Mouse (Mus musculus) frontal cortex, postnatal 25 days (tissue): Measurements from ENCODE around the gene Gm20696.

ENCODE experiments used
- DNase-seq, 2 experiments: peaks; one replicate each; pipeline ENCODE4 v3.0.0; 2022; ENCODE audit warnings: low spot score in 2 of 2

Gm20696 gene

DNA sequence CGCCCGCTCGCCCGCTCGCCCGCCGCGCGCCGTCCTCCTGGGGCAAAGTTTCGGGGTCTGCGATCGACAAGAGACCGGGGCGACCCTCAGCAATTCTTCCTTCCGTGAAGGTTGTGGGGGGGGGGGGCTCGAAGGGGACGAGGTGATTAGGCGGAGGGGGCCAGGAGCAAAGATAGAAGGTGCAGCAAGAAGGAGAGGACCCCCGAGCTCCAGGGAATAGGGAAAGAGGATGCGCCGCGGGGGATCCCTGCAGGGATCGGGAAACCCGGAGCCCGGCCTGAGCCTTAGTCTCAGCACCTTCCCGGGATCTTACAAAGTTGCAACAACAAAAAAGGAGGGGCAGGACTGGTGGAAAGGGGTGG, 145.9 kb downstream of the Gm20696 start:
- DNase-seq: no peak

DNA sequence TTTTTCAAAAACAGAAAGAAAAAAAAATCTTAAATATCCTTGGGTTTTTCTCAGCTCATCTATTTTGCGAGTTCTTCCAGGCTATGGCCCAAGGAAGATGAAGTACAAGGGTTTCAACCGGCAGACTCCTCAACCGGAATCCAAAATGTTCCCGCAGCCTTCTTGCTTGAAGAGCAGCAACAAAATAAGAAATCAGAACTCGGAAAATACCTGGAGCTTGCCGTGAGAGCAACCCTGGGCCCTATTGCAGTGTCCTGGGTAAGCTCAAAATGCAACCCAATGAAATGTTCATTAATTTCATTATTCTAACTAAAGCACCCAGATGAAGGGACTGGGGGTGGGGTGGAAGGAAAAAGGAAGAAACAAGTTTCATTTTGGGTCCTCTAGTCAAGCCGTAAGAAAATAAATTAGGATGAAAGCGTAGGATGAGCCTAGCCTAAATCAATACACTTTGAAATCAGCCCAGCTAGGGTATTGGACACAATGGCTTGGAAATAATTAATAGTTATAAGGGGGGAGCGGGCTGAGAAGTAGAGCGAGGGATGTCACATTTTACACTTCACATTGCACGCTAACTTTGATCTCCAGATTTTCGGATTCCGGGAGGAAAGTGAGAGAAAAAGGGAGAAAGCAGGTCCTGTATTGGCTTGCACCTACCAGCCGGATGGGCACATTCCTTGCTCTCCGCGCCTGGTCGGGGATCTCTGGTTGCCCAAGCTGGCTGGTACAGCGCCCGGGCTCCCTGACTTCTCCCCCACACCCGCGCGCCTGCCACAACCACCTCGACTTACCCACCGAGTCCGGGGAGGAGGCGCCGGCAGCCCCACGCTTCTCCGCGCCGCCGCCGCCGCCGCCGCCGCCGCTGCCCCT, 146.6 kb downstream of the Gm20696 start:
- no peak for DNase-seq

DNA sequence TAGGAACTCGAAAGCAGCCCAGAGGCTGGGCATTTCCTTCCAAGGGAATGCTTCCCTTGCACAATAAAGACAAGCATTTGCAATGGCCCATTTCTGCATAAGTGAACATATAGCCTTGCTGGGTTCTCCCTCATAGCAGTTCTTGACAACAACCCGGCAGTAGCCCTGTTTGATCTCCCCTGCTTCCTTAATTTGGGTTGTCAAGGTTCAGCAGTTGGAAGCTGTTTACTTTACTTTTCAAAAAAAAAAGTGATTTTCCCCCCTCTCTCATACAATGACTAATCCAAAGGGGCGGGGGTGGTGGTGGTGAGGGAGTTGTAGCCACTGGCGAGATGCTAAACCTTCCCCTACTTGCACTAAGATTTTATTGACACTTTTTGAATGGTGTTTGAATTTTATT, 147.5 kb downstream of the Gm20696 start:
- DNase-seq: no peak

DNA sequence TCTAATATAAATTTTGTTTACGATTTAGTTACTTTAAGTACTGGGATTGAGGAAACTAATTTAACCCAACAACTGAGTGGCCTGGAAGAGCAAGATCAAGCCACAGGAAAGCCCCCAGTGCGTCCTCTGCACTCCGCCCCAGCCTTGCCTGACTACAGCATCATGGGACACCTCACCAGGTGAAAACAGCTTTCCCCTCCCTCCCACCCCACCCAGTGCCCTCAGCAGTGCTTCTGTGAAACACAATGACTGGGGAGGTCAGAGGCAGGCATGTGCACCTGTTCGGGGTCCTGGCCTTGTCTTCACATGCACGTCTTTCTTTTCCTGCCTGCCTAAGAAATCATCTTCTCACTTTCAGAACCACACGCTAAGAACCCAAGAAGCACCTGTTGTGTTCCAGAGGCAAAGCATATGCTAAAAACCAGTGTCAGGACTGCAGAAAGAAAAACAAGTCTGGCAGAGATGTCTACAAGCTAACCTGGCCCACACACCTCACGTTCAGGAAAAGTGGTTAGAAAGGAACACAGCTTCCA, 150.9 kb downstream of the Gm20696 start:
- DNase-seq: no peak

DNA sequence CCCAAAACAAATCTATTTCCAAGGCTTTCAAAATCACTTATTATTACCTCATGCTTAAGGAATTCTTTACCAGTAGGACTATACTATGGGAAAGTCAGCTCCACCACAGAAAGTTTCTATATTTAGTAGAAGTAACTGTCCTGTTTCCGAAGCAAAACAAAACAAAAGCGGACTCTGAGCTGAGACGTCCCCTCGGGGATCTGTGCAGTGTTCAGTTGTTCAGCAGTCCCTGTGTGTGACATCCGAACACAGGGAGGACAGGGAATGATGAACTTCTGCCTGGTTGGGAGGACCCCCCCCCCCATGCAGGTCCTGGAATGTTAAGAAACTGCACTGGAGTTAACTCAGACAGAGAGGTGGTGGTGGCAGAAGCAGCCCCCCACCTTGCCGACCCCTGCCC, 154.7 kb downstream of the Gm20696 start:
- no peak for DNase-seq

DNA sequence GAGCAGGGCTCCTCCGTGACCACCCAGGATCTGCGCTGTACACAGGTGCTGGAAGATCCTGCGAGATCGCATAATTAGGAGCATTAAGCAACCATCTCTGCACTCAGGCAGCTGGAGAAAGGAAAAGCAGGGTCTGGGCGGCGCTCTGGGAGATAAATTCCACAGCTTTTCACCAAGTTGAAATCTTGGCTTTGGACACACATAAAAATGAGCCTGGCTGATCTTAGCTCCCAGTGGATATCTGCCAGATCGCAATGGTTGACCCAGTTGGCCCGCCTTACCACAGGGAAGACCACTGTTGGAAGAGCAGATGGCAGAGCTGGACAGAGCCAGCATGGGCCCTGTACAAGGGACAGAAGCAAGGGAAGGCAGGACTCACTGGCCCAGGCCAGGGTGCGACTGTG, 157.4 kb downstream of the Gm20696 start:
- DNase-seq: no peak

DNA sequence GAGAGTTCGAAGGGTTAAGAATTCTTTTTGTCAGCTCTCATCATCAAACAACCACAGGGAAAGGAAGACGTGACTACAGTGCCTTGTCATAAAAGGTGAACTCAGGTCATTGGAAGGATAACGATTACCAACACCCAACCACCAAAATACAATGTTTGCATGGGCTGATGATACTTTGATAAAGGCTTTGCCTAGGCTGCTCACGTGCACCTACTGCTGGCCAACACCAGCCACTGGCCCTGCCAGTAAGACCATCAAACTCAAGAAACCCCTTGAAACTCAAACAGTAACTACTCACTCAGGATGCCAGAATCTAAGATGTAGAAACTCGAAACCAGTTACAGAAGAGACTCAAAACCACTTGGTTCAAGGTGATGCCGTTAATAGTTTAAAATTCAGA, 159.8 kb downstream of the Gm20696 start:
- DNase-seq: no peak

DNA sequence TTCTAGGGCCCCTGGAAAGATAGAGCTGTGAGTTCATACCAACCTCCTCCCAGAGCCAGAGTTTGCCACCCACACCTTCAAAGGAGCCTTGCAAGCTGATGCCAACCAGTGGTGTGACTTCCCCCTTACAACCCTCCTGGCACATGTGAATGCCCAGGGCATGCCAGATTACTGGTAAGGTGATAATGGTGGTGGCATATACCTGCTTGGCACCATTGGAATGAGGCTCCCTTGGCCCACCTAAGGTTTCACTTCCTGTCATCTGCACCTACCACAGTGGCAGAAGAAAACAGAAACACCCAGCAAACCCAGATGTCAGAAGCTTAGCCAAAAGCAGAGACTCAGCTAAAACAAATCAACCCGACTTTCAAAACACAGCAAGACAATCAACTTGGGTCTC, 162.9 kb downstream of the Gm20696 start:
- no peak for DNase-seq

DNA sequence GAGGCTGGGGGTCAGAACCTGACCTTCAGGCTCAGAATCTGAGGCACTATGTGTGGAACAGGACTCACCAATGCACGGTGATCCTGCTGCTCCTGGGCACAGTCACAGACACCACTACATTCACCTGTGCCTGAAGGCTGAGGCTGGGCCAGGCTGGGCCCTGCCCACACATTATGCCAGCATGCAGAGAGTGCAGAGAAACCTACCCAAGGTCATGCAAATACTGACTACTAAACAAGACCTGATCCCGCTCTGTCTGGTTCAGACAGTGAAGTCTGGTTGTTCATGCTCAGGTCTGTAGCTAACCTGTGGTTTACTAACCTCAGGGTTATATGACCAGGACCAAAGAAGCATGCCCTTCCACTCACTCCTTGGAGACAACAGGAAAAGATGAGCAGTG, 163.9 kb downstream of the Gm20696 start:
- no peak for DNase-seq

DNA sequence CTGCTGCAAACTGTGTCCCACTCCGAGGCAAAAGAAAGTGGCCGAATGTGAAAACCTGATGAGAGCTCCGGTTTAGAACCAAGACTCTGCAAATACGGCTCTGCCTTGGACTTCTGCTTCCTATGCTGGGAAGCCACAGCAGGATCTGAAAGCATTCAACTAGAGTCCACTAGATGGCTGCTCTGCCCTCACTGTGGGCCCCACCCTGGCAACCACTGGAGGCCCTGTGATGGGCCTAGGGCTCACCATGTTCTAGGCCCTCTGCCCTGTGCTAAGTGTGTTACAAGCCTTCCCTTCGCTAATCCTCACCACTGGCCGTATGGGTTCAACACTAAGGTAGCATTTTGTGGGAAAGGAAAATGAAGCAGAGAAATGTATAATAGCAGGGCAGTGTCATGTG, 164.3 kb downstream of the Gm20696 start:
- no peak for DNase-seq

DNA sequence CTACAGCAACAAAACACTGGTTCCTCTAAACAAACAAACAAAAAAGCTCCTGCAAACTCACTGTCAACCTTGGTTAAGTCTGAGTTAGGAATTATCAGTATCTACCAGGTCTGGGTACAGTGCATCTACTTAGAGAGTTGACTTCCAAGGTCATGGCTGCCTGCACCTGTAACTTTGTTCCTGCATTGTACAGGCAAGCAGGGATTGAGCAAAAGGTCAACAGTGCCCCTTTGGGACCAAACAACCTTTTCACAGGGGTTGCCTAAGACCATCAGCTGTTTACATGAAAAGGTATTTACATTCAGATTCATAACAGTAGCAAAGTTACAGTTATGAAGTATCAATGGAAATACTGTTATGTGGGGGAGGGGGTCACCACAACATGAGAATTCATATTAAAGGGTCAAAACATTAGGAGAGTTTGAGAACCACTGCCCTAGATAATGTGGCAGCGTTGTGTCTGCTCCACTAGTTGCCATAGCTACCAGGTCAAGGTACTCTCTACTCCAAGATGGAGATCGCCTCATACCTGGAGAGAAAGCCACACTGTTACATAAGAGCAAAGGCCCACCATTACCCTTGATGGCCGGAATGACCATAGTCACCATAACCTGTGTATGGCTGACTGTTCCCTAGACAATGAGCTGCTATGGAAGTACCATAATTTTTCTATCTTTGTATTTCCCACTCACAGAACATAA, 165.9 kb downstream of the Gm20696 start:
- no peak for DNase-seq

DNA sequence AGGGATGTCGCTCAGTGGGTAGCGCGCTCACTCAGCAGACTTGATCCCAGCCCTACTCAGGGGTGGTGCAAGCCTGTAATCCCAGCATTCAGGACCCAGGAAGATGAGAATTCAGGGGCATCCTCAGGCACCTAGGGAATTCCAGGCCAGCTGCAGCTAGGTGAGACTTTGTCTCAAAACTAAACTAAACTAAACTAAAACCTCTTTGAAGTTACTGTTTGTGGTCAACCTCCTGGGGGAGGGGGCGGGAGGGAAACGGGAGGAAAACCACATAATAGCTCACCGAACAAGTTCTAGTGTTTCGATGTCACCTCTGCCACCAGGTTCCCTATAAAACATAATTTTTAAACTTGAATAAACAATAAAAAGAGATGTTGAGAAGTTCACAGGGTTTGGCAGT, 168.5 kb downstream of the Gm20696 start:
- no peak for DNase-seq

DNA sequence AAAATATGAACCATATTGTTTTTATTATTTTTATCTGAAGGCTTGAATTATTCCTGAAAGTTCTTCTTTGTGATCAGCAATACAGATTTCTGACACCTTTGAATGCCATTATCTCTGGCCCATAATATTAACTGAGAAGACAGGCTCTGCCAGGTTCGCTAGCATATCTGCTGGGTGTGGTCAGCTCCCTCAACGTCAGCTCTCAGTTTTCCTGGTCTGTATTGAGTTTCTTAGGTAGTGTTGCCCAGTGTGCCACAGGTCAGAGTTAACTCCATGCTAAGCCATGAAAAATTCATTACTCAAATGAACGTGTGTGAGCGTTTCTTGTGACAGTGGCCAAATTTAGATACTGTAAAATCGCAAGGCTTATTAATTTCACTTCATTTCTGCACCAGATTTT, 170.5 kb downstream of the Gm20696 start:
- no peak for DNase-seq

DNA sequence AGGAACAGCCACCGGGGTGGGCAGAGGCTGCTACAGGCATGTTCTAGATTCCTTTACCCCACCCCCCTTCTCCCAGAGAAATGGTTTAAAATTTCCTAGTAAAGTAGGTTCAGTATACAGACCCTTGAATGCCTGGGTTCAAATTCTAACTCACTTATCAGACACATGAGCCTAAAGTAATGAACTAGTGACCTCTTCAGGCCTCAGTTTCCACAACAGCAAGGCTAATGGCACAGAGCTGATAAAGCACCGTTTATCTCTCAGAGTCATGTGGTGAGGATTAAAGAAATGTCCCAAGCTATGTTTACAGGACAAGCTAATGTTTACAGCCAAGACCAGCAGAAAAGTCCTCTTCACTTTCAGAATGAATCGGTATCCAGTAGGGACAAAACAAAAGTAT, 173.7 kb downstream of the Gm20696 start:
- no peak for DNase-seq

DNA sequence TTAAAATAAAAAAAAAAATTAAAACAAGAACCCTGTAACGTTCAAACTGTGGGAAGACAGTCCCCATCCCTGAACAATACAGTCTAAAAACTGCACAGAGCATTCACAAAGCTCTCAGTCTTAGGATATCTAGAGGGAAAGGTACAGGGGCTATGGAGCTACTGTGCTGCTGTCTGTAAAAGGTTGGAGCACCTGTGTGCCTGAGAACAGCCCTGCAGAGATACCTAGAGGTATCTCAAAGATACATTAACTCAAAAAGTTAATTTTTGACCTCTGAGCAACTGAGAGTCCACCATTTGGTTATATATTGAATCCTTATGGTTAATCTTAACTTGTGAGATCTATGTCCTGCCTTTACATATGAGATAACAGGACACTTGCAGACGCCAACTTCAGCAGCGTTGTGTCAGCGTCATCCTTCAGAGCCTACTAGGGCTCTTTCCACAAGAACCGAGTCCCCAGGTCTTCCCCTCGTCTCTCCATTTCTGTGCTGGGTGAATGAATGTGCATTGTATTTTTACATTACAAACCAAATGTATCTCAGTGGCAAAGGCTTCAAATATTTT, 174.5 kb downstream of the Gm20696 start:
- no peak for DNase-seq

DNA sequence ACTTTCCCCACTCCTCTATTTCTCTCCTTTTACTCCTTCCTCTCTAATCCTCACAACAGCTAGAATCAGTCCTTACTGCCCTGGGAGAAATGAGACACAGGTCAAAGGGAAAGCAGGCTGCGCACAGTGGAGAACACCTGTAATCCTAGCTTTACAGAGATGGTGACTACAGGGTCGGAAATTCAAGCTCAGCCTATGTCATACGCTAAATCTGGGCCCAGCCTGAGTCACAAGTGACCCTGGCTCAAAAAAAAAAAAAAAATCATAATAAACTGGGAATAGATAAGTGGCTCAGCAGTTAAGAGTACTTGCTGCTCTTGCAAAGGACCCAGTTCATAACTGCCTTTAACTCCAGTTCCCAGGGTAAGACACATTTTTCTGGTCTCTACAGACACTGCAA, 175.5 kb downstream of the Gm20696 start:
- DNase-seq: no peak

DNA sequence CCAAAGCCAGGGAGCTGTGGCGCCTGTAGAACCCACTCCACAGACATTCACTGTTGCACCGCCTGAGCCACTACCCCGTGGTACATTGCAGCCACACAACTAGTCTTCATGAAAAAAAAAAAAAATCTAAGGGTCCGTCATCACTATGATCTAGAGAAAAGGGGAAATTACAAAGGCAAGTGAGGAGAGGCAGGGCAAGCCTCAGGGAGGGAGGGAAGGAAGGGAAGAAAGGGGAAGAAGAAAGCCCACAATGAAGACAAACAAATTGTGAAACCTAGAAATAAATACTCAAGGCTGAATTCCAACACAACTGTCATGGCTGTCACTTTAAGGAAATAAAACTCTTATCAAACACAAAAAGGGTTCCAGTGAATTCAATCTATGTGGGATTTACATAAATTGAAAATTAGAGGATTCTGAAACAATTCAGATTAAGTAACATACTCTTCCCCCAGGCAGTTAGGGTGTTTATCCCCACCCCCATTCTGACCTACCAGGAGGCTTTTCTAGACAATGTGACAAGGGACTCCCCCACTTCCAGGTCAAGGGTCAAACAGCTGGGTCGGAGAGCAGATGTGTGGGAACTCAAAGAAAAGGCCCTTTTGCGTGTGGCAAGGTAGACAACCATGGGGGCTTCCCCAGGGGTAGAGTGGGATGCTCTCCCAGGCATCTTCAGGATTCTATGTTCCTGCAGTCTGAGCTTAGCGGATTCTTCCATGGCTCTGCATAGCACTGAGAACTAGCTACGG, 176.5 kb downstream of the Gm20696 start:
- DNase-seq: no peak

DNA sequence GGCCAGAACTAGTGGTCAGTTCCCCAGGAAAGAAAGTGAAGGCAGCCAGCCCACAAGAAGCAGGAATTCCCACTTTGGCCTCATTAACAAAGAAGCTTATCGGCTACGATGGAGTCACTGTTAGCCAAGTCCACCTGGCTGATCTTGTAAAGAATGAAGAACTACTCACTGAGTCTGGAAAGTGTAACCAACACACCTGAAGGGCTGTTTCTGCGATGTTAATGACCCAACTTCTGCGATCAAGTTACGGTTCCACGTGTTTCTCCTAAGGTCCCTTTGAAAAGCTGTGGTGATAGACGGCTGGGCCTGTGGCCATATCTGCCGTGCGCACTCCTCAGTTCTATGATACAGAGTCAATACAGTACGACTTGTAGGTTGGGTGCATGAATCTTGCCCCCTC, 177.2 kb downstream of the Gm20696 start:
- no peak for DNase-seq

DNA sequence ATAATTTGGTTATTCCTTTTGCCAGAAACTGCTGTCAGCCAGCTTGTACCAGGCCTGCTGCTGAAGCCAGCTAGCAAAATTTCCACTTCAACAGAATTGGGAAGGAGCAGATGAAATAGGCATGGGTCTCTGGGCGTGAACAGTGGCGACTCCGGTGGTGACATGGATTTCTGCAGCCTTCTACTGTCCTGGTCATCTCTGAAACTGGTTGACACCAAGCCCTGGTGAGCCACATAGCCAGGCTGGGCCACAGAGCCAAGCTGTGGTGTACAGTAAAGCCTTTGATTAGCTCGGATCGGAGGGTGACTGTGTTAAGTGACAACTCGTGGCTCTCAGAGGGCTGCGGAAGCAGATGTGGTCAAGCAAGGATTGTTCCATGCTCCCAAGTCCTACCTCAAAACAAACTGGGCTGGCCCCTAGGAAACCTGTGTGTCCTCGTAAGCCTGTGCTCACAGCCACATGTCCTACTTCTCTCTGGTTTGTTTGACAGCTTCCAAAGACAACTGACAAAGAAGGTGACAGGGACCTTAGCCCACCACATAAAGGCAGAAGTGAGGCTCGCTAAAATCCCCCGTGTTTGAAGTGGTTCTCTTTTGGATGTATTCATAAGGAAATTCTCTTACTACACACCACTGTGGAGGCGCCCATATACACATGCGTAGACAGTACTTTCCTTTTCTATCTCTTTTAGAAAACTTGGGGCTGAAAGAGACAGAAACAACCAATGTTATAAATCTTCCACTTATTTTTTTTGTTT, 180.5 kb downstream of the Gm20696 start:
- no peak for DNase-seq

DNA sequence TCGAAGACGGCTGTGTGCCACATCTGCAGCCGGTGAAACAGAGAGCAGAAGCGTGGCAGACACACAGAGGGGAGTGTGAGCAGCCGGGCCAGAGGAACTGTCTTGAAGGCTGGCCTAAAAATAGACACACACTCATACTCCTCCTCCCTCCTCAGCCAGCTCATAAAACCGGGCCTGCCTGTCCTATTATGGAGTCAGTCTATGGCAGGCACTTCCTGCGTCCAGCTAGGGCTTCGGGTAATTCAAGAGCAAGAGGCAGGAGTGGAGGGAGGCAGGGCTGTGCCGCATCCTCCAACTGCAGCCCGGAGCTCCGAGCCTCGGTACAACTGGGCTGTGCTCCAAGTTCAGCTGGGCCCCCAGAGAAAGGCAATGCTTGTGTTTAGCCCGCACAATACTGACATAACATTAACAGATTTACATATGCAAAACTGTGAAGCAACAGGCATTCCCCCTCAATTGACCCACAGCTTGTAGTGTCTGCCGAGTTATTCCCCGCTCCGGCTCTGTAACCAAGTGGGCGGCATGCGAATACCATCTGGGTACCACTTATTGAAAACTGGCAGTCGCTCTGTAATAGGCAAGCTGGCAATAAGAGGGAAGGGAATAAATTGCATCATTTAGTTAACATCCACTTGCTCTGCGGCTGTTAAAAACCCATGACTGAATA, 181.2 kb downstream of the Gm20696 start:
- peak; percentile 43 to 44 for DNase-seq

DNA sequence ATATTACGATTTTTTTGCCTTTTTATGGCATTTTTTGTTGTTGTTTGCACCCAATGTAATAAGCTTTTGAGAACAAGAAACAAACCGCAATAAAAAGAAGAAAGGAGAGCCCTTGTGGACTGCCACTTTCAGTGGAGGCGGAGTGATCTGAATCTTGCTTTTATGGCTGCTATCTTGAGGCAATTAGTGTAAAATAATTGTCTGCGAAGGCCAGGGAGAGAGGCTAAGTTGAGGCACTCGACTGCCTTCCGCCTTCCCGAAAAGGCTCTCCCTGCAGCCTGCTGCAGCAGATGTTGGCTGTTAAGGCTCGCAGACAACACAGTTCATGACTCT, 181.7 kb downstream of the Gm20696 start:
- DNase-seq: no peak
